Mouse (Mus musculus): Measurements from ENCODE around the gene Olfr1191-ps1. TPM values are rescaled to one million over a fixed set of nuclear protein-coding genes. Genes with fewer than 3 reads are reported as not detected.

The Olfr1191-ps1 gene
- not detected in 2 replicates for polyA plus RNA-seq (2015; fragmentation: Nextera tagmentation; extraction: Ambion mirVana)

DNA sequence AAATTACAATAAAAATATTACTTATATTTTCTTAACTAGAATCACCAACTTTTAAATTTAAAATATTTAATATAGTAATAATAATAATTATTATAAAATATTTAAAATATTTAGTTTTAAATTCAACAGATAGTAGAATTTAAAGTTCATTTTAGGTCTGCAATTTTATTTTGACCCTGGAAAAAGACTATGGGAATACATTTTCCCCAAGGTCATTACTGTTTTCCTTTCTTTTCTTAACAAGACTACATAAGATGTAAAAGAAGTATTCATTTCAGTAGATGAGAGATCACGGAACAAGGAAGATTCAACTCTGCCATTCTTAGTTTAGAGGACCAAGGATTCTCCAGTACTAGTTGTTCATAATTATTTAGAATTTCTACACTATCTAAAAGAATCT, at the start of gene Olfr1191-ps1:
Gene Olfr1191-ps1 (plus strand): TSS at position 301 of the 400 bp plus-strand sequence.

GRCm38 (mm10) chr2:88648209-88648608, 7.9 kb downstream of the Olfr1191-ps1 start, which contains the start of gene Olfr1192-ps1:
Gene Olfr1192-ps1, plus strand, starts transcription at chr2:88648509.

DNA sequence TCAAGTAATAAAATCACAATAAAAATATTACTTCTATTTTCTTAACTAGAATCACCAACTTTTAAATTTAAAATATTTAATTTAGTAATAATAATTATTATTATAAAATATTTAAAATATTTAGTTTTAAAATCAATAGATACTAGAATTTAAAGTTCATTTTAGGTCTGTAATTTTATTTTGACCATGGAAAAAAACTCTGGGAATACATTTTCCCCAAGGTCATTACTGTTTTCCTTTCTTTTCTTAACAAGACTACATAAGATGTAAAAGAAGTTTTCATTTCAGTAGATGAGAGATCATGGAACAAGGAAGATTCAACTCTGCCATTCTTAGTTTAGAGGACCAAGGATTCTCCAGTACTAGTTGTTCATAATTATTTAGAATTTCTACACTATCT, 35.0 kb downstream of the Olfr1191-ps1 start, which contains the start of gene Olfr1193:
Gene Olfr1193 (plus strand): TSS at position 301 of the 400 bp plus-strand sequence.

GRCm38 (mm10) chr2:88689087-88689486, 48.7 kb downstream of the Olfr1191-ps1 start, which contains the start of gene Olfr1195:
Gene Olfr1195, minus strand, starts transcription at chr2:88689187.

Other genes starting within 250 kb of the Olfr1191-ps1 start
- gene Olfr1179, start 234.1 kb upstream of the Olfr1191-ps1 start, polyA plus RNA-seq (2015; fragmentation: Nextera tagmentation; extraction: Ambion mirVana) = not detected in 2 replicates
- not detected in 2 replicates for gene Olfr1180, start 221.4 kb upstream of the Olfr1191-ps1 start, polyA plus RNA-seq (2015; fragmentation: Nextera tagmentation; extraction: Ambion mirVana)
- not detected in 2 replicates for gene Olfr1181, start 214.4 kb upstream of the Olfr1191-ps1 start, polyA plus RNA-seq (2015; fragmentation: Nextera tagmentation; extraction: Ambion mirVana)
- gene Gm13757, start 191.4 kb upstream of the Olfr1191-ps1 start, polyA plus RNA-seq (2015; fragmentation: Nextera tagmentation; extraction: Ambion mirVana) = not detected in 2 replicates
- gene Olfr1183, start 185.7 kb upstream of the Olfr1191-ps1 start, polyA plus RNA-seq (2015; fragmentation: Nextera tagmentation; extraction: Ambion mirVana) = not detected in 2 replicates
- not detected in 2 replicates for gene Olfr1184, start 156.9 kb upstream of the Olfr1191-ps1 start, polyA plus RNA-seq (2015; fragmentation: Nextera tagmentation; extraction: Ambion mirVana)
- gene Olfr1185-ps1, start 147.2 kb upstream of the Olfr1191-ps1 start, polyA plus RNA-seq (2015; fragmentation: Nextera tagmentation; extraction: Ambion mirVana) = not detected in 2 replicates
- not detected in 2 replicates for gene Olfr1186, start 122.0 kb upstream of the Olfr1191-ps1 start, polyA plus RNA-seq (2015; fragmentation: Nextera tagmentation; extraction: Ambion mirVana)
- gene Olfr1188, start 83.6 kb upstream of the Olfr1191-ps1 start, polyA plus RNA-seq (2015; fragmentation: Nextera tagmentation; extraction: Ambion mirVana) = not detected in 2 replicates
- gene Olfr1189, start 54.1 kb upstream of the Olfr1191-ps1 start, polyA plus RNA-seq (2015; fragmentation: Nextera tagmentation; extraction: Ambion mirVana) = not detected in 2 replicates
- gene Olfr1192-ps1, start 8.0 kb downstream of the Olfr1191-ps1 start, polyA plus RNA-seq (2015; fragmentation: Nextera tagmentation; extraction: Ambion mirVana) = not detected in 2 replicates
- not detected in 2 replicates for gene Olfr1193, start 35.1 kb downstream of the Olfr1191-ps1 start, polyA plus RNA-seq (2015; fragmentation: Nextera tagmentation; extraction: Ambion mirVana)
- not detected in 2 replicates for gene Olfr1195, start 48.6 kb downstream of the Olfr1191-ps1 start, polyA plus RNA-seq (2015; fragmentation: Nextera tagmentation; extraction: Ambion mirVana)
- not detected in 2 replicates for gene Olfr1196, start 64.1 kb downstream of the Olfr1191-ps1 start, polyA plus RNA-seq (2015; fragmentation: Nextera tagmentation; extraction: Ambion mirVana)
- not detected in 2 replicates for gene Olfr1197, start 91.8 kb downstream of the Olfr1191-ps1 start, polyA plus RNA-seq (2015; fragmentation: Nextera tagmentation; extraction: Ambion mirVana)
- gene Olfr1198, start 110.8 kb downstream of the Olfr1191-ps1 start, polyA plus RNA-seq (2015; fragmentation: Nextera tagmentation; extraction: Ambion mirVana) = not detected in 2 replicates
- not detected in 2 replicates for gene Olfr1199, start 119.9 kb downstream of the Olfr1191-ps1 start, polyA plus RNA-seq (2015; fragmentation: Nextera tagmentation; extraction: Ambion mirVana)
- not detected in 2 replicates for gene Olfr1200, start 129.9 kb downstream of the Olfr1191-ps1 start, polyA plus RNA-seq (2015; fragmentation: Nextera tagmentation; extraction: Ambion mirVana)
- not detected in 2 replicates for gene Olfr1201, start 152.5 kb downstream of the Olfr1191-ps1 start, polyA plus RNA-seq (2015; fragmentation: Nextera tagmentation; extraction: Ambion mirVana)
- not detected in 2 replicates for gene Olfr1202, start 174.0 kb downstream of the Olfr1191-ps1 start, polyA plus RNA-seq (2015; fragmentation: Nextera tagmentation; extraction: Ambion mirVana)
- gene Olfr1205, start 189.2 kb downstream of the Olfr1191-ps1 start, polyA plus RNA-seq (2015; fragmentation: Nextera tagmentation; extraction: Ambion mirVana) = not detected in 2 replicates
- gene Olfr1204, start 208.8 kb downstream of the Olfr1191-ps1 start, polyA plus RNA-seq (2015; fragmentation: Nextera tagmentation; extraction: Ambion mirVana) = not detected in 2 replicates
- not detected in 2 replicates for gene Olfr1206, start 222.7 kb downstream of the Olfr1191-ps1 start, polyA plus RNA-seq (2015; fragmentation: Nextera tagmentation; extraction: Ambion mirVana)

Data from urinary bladder, postnatal 0 days (tissue).